Mouse (Mus musculus): Measurements from ENCODE around the gene Usp43. TPM values are rescaled to one million over a fixed set of nuclear protein-coding genes. Genes with fewer than 3 reads are reported as not detected.

Gene Usp43
- total and polyA plus RNA-seq, 3 experiments: not detected

- H3K27me3 ChIP-seq (replicated peaks): no peaks in the 10 kb centered on the region
- H3K9ac ChIP-seq (ENCODE audit: insufficient read depth, low read depth): no peak overlapping the region
- no peak overlapping the region for H3K4me2 ChIP-seq (ENCODE audit: insufficient read depth, low read depth, poor library complexity, severe bottlenecking)
- dilution Hi-C loops (cut with MboI; ENCODE audit: extremely low pct_ligation_motif_present, extremely low pct_unique_long_range_greater_than_20kb, low sequenced_read_pairs) (no loop called here), in situ Hi-C loops (cut with MboI; ENCODE audit: low pct_ligation_motif_present, low pct_unique_long_range_greater_than_20kb, low sequenced_read_pairs) (no loop called here)
- H3K27ac ChIP-seq (ENCODE audit: insufficient read depth, low read depth): no peak overlapping the region
- TF ChIP-seq POLR2A (IDR thresholded peaks at IDR 0.05; ENCODE audit: low read depth, low read length) (no peak), E2F4 (IDR thresholded peaks at IDR 0.05; ENCODE audit: insufficient replicate concordance, low read depth, low read length) (no peak), MYC (IDR thresholded peaks at IDR 0.05; ENCODE audit: low read depth, low read length) (no peak)
- H3K36me3 ChIP-seq (replicated peaks in 1 of 2; ENCODE audit: control insufficient read depth in 1 of 2, insufficient read depth in 1 of 2, low read length in 1 of 2): no peaks in the 10 kb centered on the region
- no peak for DNase-seq (ENCODE audit: extremely low read depth)
- no peaks in the 10 kb centered on the region for H3K4me1 ChIP-seq (ENCODE audit: control insufficient read depth in 1 of 2, insufficient read depth in 2 of 2)
- H3K79me2 ChIP-seq (replicated peaks; ENCODE audit: control insufficient read depth, extremely low read depth, insufficient read depth, poor library complexity, severe bottlenecking): no peaks in the 10 kb centered on the region
- no peaks in the 10 kb centered on the region for H3K9me3 ChIP-seq (replicated peaks; ENCODE audit: low read length)
- no peak overlapping the region for H3K4me3 ChIP-seq (replicated peaks in 1 of 3; ENCODE audit: low read depth in 2 of 3, low read length in 2 of 3, poor library complexity in 1 of 3)
Measured at GRCm38 (mm10) chr11:67839810-67840209, 82.1 kb downstream of the Usp43 start.

- TF ChIP-seq NRF1 (IDR thresholded peaks at IDR 0.05; ENCODE audit: low read depth, low read length): no peak
- no peak for TF ChIP-seq MAZ (IDR thresholded peaks at IDR 0.05; ENCODE audit: low read depth, low read length)
- no peak for TF ChIP-seq RAD21 (IDR thresholded peaks at IDR 0.05; ENCODE audit: low read depth, low read length)
- no peak for TF ChIP-seq MXI1 (IDR thresholded peaks at IDR 0.05; ENCODE audit: low read depth, low read length)
- TF ChIP-seq PAX5 (IDR thresholded peaks at IDR 0.05; ENCODE audit: low read length): no peak
- no peak for TF ChIP-seq CHD2 (IDR thresholded peaks at IDR 0.05; ENCODE audit: low read length)
- TF ChIP-seq KAT2A (IDR thresholded peaks at IDR 0.05; ENCODE audit: insufficient replicate concordance, low read length): no peak
- no peak for TF ChIP-seq JUND (conservative IDR thresholded peaks at IDR 0.05; ENCODE audit: low read depth, low read length)
- TF ChIP-seq ELF1 (IDR thresholded peaks at IDR 0.05; ENCODE audit: low read depth, low read length): no peak
- no peak for TF ChIP-seq SIN3A (IDR thresholded peaks at IDR 0.05; ENCODE audit: low read length)
- TF ChIP-seq ZKSCAN1 (IDR thresholded peaks at IDR 0.05; ENCODE audit: borderline replicate concordance, low read depth, low read length): no peak
- TF ChIP-seq JUN (IDR thresholded peaks at IDR 0.05; ENCODE audit: insufficient read depth, low read depth, low read length): no peak
- no peak for TF ChIP-seq USF1 (IDR thresholded peaks at IDR 0.05; ENCODE audit: low read depth, low read length)
- no peak for TF ChIP-seq IRF4 (IDR thresholded peaks at IDR 0.05; ENCODE audit: low read depth, low read length)
- no peak for TF ChIP-seq MYC (IDR thresholded peaks at IDR 0.05; ENCODE audit: low read depth, low read length)
- no peak for TF ChIP-seq EP300 (IDR thresholded peaks at IDR 0.05; ENCODE audit: low read length)
- peaks cover 6% of the 10 kb centered on the region for H3K27me3 ChIP-seq (replicated peaks)
- no peak overlapping the region for H3K27ac ChIP-seq (ENCODE audit: insufficient read depth, low read depth)
- no peak overlapping the region for H3K9ac ChIP-seq (ENCODE audit: insufficient read depth, low read depth)
- no peak for DNase-seq (ENCODE audit: extremely low read depth)
- dilution Hi-C loops (cut with MboI; ENCODE audit: extremely low pct_ligation_motif_present, extremely low pct_unique_long_range_greater_than_20kb, low sequenced_read_pairs): no loop called here
- no peak overlapping the region for H3K4me2 ChIP-seq (ENCODE audit: insufficient read depth, low read depth, poor library complexity, severe bottlenecking)
- H3K4me1 ChIP-seq (ENCODE audit: control insufficient read depth in 1 of 2, insufficient read depth in 2 of 2): no peaks in the 10 kb centered on the region
- no peaks in the 10 kb centered on the region for H3K9me3 ChIP-seq (replicated peaks; ENCODE audit: low read length)
- H3K79me2 ChIP-seq (replicated peaks; ENCODE audit: control insufficient read depth, extremely low read depth, insufficient read depth, poor library complexity, severe bottlenecking): no peaks in the 10 kb centered on the region
- in situ Hi-C loops (cut with MboI; ENCODE audit: low pct_ligation_motif_present, low pct_unique_long_range_greater_than_20kb, low sequenced_read_pairs): no loop called here
- H3K36me3 ChIP-seq (replicated peaks in 1 of 2; ENCODE audit: control insufficient read depth in 1 of 2, insufficient read depth in 1 of 2, low read length in 1 of 2): no peaks in the 10 kb centered on the region
- no peak overlapping the region for H3K4me3 ChIP-seq (replicated peaks in 1 of 3; ENCODE audit: low read depth in 2 of 3, low read length in 2 of 3, poor library complexity in 1 of 3)
Measured at GRCm38 (mm10) chr11:67835408-67836078, 86.4 kb downstream of the Usp43 start.
